Mouse (Mus musculus) splenic B cell, adult 2 months (primary cell): Measurements from ENCODE around the gene 3425401B19Rik.

ENCODE experiments used
- DNase-seq: peaks from one replicate; pipeline ENCODE4 v3.0.0-alpha.2; 2011; ENCODE audit warnings: low read depth, low spot score
- H3K27me3 ChIP-seq: 2 replicates; pipeline ENCODE4 v1.6.1; 2012; ENCODE audit warnings: mild to moderate bottlenecking, low read length, moderate library complexity, mixed read lengths; ENCODE audit not compliant: control insufficient read depth, poor library complexity, insufficient read depth, severe bottlenecking
- H3K36me3 ChIP-seq: 2 replicates; pipeline ENCODE4 v1.6.1; 2012; ENCODE audit warnings: mild to moderate bottlenecking, low read length, moderate library complexity, mixed read lengths; ENCODE audit not compliant: control insufficient read depth, poor library complexity, insufficient read depth, severe bottlenecking

The 3425401B19Rik gene

DNA sequence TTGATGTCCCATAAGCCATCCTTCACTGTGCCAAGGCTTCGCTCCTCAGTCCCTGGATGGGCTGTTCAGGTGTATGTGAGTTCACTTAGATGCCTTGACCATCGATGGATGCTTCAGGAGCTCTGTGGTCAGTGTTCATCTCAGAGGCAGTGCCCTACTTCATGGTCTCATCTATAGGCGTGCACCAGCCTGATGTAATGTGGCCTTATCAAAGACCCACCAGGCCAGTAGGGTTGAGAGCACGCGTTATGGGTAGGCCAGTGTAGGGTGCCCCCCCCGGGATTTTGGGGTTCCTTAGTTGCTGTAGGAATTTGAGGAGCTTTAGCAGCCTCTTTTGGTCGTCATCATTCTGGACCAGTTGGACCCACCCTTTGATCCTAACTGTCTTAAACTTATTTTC, 60.3 kb downstream of the 3425401B19Rik start:
- DNase-seq, result no peak
- no peaks in the 10 kb centered on the region for H3K36me3 ChIP-seq
- H3K27me3 ChIP-seq, result no peaks in the 10 kb centered on the region

DNA sequence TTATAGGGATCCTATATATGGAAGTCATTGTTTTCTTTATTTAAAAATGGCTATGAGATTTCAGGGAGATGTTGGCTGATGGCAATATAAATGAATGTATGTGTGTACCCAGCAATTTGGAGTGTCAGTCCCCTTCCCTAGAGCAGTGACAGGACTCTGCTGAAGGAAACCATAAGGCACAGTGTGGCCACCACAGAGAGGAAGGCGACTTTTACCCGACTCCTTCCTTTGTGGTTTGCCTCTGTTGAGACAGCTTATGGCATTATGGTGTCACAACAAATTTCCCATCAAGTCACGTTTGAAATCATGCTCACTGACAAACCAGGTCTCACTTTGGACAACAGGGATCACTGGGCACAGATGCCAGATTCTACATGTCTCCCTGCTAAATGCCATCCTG, 60.8 kb downstream of the 3425401B19Rik start:
- Histone ChIP-seq H3K27me3 (no peaks in the 10 kb centered on the region), H3K36me3 (no peaks in the 10 kb centered on the region)
- DNase-seq, result no peak

DNA sequence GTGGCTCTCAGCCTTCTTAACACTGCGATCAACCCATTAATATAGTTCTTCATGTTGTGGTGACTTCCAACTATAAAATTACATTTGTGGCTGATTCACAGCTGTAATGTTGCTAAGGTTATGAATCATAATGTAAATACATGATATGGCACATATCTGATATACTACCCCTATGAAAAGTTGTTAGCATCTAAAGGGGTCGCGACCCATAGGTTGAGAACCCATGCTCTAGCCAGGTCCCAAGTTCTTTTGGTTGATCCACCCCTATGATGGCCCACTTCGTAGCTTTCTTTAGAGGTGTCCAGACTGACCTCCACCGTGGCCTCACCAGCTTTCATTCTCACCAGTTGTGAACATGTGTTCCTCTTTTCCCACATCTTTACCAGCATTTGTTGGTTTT, 67.8 kb downstream of the 3425401B19Rik start:
- no peak for DNase-seq
- Histone ChIP-seq H3K36me3 (no peaks in the 10 kb centered on the region), H3K27me3 (no peaks in the 10 kb centered on the region)

DNA sequence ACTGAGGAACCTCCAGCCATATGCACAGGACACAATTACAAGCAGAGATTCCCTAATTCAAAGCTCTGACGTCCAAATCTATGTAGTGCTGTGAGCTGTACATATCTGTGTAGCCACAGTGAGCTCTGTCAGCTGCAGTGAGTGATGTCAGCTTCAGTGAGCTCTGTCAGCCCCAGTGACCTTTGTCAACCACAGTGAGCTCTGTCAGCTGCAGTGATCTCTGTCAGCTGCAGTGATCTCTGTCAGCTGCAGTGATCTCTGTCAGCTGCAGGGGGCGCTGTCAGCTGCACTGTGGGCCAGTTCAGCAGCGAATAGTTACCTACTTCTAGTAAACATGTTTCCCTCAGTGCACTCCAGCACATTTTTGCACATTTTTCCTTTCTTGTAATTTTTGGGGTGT, 75.7 kb downstream of the 3425401B19Rik start:
- H3K36me3 ChIP-seq, result no peaks in the 10 kb centered on the region
- DNase-seq, result peak; percentile 13
- no peaks in the 10 kb centered on the region for H3K27me3 ChIP-seq
